Mouse (Mus musculus) G1E (cell line): ENCODE data around the gene Nek7. TPM values are rescaled to one million over a fixed set of nuclear protein-coding genes. Genes with fewer than 3 reads are reported as not detected.

Experiments
- ATAC-seq: 2 replicates; pipeline ENCODE4 v1.8.0; 2016; ENCODE audit warnings: mild to moderate bottlenecking; ENCODE audit not compliant: insufficient number of reproducible peaks, poor library complexity, low FRiP score, severe bottlenecking; ENCODE audit errors: extremely low read depth
- DNase-seq: peaks from one replicate; pipeline ENCODE4 v3.0.0; 2012; ENCODE audit warnings: low spot score
- H3K27me3 ChIP-seq: 2 replicates; pipeline ENCODE4 v1.6.1; 2012; ENCODE audit warnings: mild to moderate bottlenecking, low read length, inconsistent platforms; ENCODE audit not compliant: insufficient read depth
- H3K36me3 ChIP-seq: replicated peaks from 2 replicates; pipeline ENCODE3; 2012; ENCODE audit warnings: mild to moderate bottlenecking, inconsistent platforms
- H3K4me1 ChIP-seq: 2 replicates; pipeline ENCODE4 v1.6.1; 2012; ENCODE audit warnings: low read depth, low read length, inconsistent platforms, mixed read lengths; ENCODE audit not compliant: insufficient read depth
- H3K4me3 ChIP-seq: 2 replicates; pipeline ENCODE4 v1.5.1; 2012; ENCODE audit warnings: low read depth, mild to moderate bottlenecking, inconsistent platforms, low read length, moderate library complexity, mixed read lengths
- H3K9me3 ChIP-seq: replicated peaks from 2 replicates; pipeline ENCODE4 v1.6.1; 2012; ENCODE audit warnings: inconsistent platforms
- CTCF ChIP-seq: IDR thresholded peaks from 2 replicates; pipeline ENCODE4 v1.5.1; 2012; ENCODE audit warnings: low read depth, low read length, inconsistent platforms, mixed read lengths
- GATA1 ChIP-seq: IDR thresholded peaks from 2 replicates; pipeline ENCODE4 v1.6.1; 2012; ENCODE audit warnings: borderline replicate concordance, low read length, inconsistent platforms, mixed read lengths
- GATA2 ChIP-seq: IDR thresholded peaks from 2 replicates; pipeline ENCODE4 v1.6.1; 2012; ENCODE audit warnings: low read depth, low read length, inconsistent platforms, borderline replicate concordance
- POLR2AphosphoS5 ChIP-seq: IDR thresholded peaks from 2 replicates; pipeline ENCODE4 v1.6.1; 2012; ENCODE audit warnings: low read depth, low read length, inconsistent platforms; ENCODE audit not compliant: insufficient replicate concordance
- TAL1 ChIP-seq: conservative IDR thresholded peaks from 2 replicates; pipeline ENCODE4 v1.6.1; 2012; ENCODE audit warnings: low read depth, low read length, inconsistent platforms, mixed read lengths
- polyA plus RNA-seq: library from polyadenylated mRNA; stranded (reverse); fragments of >175 nt; gene quantifications from 2 replicates; pipeline ENCODE4 v1.2.3, GENCODE M21; 2012
- total RNA-seq, 2 experiments: library from RNA; stranded (forward) in 1 of 2; stranded (reverse) in 1 of 2; fragments of 200-1000 nt in 1 of 2; fragments of >200 nt in 1 of 2; fragmentation: Nextera tagmentation in 1 of 2; gene quantifications; 2 replicates each; pipeline ENCODE4 v1.2.3; 2014 to 2017

The Nek7 gene
- total and polyA plus RNA-seq, 3 experiments, result 14.7 to 67.3 (median 49.9) TPM

DNA sequence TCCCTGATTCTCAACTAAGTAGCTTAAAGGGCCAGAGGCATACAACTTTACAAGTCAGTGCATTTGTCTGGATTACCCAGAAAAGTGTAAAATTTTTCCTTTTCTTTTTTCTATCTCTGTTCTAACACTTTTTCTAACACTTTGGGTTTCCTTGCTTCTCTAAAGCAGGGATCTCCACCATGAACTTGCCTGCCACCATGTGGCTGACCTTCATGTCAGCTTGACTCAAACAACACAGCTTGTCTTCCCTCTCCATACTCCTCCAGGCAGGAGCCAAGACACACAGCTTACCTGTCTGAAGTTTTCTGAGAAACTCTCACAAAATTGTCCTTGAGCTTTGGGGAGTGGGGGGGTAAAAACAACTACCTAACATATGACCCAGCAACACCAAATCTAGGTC, 17.9 kb upstream of the Nek7 start:
- Histone ChIP-seq H3K4me3 (no peak overlapping the region), H3K9me3 (no peaks in the 10 kb centered on the region), H3K4me1 (no peaks in the 10 kb centered on the region), H3K36me3 (no peaks in the 10 kb centered on the region), H3K27me3 (peaks cover 9% of the 10 kb centered on the region)
- ATAC-seq (no peak), DNase-seq (no peak)
- TF ChIP-seq GATA1 (no peak), POLR2AphosphoS5 (no peak), GATA2 (no peak), TAL1 (no peak), CTCF (no peak)

DNA sequence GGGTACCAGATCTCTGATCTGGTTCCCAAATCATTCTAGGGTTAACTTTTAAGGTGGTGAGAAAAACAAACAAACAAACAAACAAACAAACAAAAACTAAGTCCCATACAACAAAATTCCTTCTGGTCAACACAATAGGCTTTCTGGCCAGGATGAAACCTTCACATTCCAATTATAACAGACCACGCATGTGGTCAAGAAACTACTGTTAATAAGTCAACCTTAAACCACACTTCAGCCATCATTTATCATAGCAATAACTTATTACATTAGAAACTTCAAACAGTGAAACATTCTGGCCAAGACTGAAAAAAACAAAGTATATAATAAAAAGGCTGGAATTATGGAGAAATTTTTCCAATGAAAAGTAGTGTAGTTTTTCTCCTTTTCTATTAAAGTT, 14.6 kb upstream of the Nek7 start:
- ATAC-seq, result no peak
- no peak overlapping the region for H3K4me3 ChIP-seq
- DNase-seq, result no peak
- no peaks in the 10 kb centered on the region for H3K4me1 ChIP-seq
- no peaks in the 10 kb centered on the region for H3K36me3 ChIP-seq
- TF ChIP-seq POLR2AphosphoS5 (no peak), GATA2 (no peak), GATA1 (no peak), CTCF (no peak), TAL1 (no peak)
- H3K27me3 ChIP-seq, result peaks cover 9% of the 10 kb centered on the region
- H3K9me3 ChIP-seq, result no peaks in the 10 kb centered on the region

- H3K36me3 ChIP-seq, result no peaks in the 10 kb centered on the region
- H3K9me3 ChIP-seq, result no peaks in the 10 kb centered on the region
- ATAC-seq (no peak), DNase-seq (no peak)
- H3K27me3 ChIP-seq, result peaks cover 21% of the 10 kb centered on the region
- H3K4me3 ChIP-seq, result no peak overlapping the region
- H3K4me1 ChIP-seq, result peaks cover 3% of the 10 kb centered on the region; the same call in 1 of the 2 replicates
- TF ChIP-seq GATA1, result no peak
- no peak for TF ChIP-seq POLR2AphosphoS5
- no peak for TF ChIP-seq CTCF
- TF ChIP-seq TAL1, result no peak
- TF ChIP-seq GATA2, result no peak
Measured at GRCm38 (mm10) chr1:138628919-138629318, 9.0 kb upstream of the Nek7 start.

- no peaks in the 10 kb centered on the region for H3K9me3 ChIP-seq
- no peak for ATAC-seq
Measured at GRCm38 (mm10) chr1:138628486-138628885, 8.5 kb upstream of the Nek7 start.

DNA sequence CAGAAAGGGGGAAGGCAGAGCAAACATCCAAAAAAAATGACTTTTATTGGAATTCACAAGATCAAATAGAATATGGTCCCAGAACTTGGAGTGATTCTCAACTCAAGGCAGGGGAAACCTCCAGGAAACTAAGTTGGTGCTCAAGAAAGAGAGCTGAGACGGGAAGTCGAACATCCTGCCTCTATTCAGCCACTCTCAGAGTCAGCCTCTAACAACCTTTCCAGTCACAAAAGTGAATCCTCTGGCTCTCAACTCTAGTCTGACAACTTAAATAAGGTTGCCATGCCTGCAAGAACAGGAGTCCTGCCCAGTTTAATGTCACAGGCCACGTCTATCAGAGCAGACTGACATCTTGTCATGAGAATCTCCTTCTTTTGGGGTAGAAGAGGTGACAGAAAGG, 7.9 kb upstream of the Nek7 start:
- Histone ChIP-seq H3K36me3 (no peaks in the 10 kb centered on the region), H3K4me3 (no peak overlapping the region), H3K27me3 (peaks cover 21% of the 10 kb centered on the region), H3K9me3 (no peaks in the 10 kb centered on the region), H3K4me1 (peaks cover 3% of the 10 kb centered on the region; the same call in 1 of the 2 replicates)
- no peak for TF ChIP-seq GATA2
- TF ChIP-seq POLR2AphosphoS5, result no peak
- no peak for TF ChIP-seq CTCF
- TF ChIP-seq GATA1, result no peak
- no peak for TF ChIP-seq TAL1
- no peak for DNase-seq
- no peak for ATAC-seq

More at GRCm38 (mm10) chr1:138628486-138628885, 8.5 kb upstream of the Nek7 start:
- Histone ChIP-seq H3K27me3 (peaks cover 21% of the 10 kb centered on the region), H3K4me1 (peaks cover 3% of the 10 kb centered on the region; the same call in 1 of the 2 replicates), H3K36me3 (no peaks in the 10 kb centered on the region), H3K4me3 (no peak overlapping the region)
- no peak for DNase-seq
- TF ChIP-seq GATA2 (no peak), CTCF (no peak), TAL1 (no peak), POLR2AphosphoS5 (no peak), GATA1 (no peak)

DNA sequence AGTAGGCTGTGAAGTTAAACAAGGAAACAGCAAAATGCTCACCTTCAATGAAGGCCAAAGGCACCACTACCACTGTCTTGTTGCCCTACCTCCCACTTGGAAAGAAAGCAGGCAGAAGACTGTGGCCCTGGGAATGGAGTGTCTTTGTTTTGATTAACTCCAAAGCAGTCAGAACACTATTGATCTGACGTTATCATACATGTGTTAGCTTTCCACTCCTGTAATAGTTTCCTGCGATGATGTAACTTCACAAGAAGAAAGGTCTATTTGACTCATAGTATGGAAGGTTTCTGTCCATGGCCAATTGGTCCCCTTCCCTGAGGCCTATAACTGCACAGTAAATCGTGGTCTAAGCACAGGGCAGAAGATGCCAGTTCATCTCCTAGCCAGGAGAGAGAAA, 6.3 kb upstream of the Nek7 start:
- H3K4me3 ChIP-seq, result no peak overlapping the region

More for the DNA sequence above, 6.3 kb upstream of the Nek7 start:
- peaks cover 5% of the 10 kb centered on the region; the same call in 1 of the 2 replicates for H3K4me1 ChIP-seq
- H3K36me3 ChIP-seq, result no peaks in the 10 kb centered on the region
- ATAC-seq, result no peak
- no peak for TF ChIP-seq CTCF
- no peak for TF ChIP-seq POLR2AphosphoS5
- no peak for TF ChIP-seq GATA2
- TF ChIP-seq GATA1, result no peak
- no peak for TF ChIP-seq TAL1
- no peaks in the 10 kb centered on the region for H3K9me3 ChIP-seq
- no peak for DNase-seq
- H3K27me3 ChIP-seq, result peaks cover 21% of the 10 kb centered on the region
